Mouse (Mus musculus): ENCODE results near the gene Npc1l1.
A peak's percentile ranks its signal among the peaks of the same experiment; 100 is the strongest.

DNA sequence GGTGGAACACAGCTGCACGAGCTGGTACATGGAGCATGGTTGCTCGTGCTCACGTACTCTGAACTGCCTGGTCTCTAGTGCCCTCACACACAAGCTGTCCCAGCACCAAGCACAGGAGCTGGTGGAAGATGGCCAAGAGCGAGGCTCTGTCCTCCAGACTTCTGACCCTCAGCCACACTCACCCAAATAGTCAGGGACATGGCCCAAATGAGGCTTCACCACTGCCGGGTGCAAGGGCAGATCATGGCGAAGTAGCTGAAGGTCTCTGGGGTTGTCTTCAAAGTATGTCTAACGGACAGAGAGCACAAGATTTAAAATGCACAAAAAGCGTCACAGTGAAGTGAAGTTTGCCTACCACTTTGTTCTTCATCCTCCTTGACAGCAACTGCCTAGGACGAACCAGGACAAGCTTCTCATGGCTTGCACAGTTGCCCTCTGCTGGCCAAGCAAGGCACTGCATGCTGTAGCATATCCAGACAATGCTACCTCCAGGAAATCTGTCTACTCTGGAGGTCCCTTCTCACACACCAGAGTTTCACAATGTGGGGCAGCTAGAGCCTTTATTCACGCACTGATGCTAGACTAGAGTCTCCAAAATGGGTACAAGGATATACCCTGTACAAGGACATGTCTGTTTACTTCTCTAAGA is 31.6 kb upstream of the Npc1l1 start:
- peak; percentile 99 for TF ChIP-seq CTCF (IDR thresholded peaks at IDR 0.05; ENCODE audit: low read depth)
- TF ChIP-seq EP300 (IDR thresholded peaks at IDR 0.05; ENCODE audit: low read depth), result no peak
